Mouse (Mus musculus) retina, postnatal 7 days (tissue): ENCODE measurements around the gene Pamr1.

Source experiments
- DNase-seq: peaks from one replicate; pipeline ENCODE4 v3.0.0-alpha.2; 2012; ENCODE audit warnings: low read depth, low spot score

The Pamr1 gene

DNA sequence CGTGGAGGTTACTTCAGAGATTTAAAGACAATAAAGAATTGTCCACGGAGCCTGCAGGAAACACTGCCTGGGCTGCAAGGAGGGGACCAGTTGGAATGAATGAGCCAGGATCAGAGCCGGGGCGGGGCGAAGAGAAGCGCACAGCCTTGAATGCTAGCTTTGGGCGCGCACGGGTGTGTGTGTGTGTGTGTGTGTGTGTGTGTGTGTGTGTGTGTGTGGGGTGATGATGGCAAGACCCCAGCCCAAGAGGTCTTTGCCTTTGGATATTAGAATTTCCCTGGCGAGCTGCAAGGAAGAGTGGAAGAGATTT is 109.7 kb downstream of the Pamr1 start:
- no peak for DNase-seq

DNA sequence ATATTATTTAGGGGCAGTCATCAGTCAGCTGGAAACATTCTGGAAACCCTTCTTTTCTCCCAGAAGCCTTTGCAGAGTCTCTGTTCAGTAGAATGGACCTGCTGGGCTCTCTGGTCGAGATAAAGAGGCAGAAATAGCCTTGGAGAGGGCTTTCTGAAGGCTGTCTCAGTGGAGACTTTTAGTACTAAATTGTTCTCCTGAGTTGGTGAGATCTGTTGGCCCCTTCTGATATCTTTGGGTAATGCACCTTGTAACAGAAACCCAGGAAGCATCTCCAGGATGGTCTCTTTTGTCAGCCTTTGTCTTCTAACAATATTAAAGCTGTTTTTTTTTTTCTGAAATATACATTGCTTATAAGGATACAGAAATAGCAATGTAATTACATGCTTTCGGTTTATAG is 111.2 kb downstream of the Pamr1 start:
- DNase-seq: no peak

DNA sequence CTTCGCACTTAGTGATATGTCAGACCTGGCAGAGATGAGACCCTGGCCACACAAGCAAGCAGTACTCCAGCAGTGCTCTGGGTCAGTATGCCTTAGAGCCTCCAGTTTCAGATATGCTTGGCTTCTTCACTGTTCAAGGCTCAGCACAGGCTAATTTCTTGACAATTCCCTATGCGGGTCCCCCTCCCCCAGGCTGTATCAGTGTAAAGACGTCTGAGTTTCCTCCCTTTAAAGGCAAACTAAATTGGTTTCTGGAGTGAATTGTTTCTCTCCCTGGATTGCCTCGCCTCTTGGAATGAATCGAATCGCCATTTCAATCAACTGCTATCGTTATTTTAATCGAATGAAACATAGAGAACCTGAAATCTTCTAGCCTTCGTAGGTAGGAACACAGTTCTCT is 113.1 kb downstream of the Pamr1 start:
- DNase-seq: no peak

DNA sequence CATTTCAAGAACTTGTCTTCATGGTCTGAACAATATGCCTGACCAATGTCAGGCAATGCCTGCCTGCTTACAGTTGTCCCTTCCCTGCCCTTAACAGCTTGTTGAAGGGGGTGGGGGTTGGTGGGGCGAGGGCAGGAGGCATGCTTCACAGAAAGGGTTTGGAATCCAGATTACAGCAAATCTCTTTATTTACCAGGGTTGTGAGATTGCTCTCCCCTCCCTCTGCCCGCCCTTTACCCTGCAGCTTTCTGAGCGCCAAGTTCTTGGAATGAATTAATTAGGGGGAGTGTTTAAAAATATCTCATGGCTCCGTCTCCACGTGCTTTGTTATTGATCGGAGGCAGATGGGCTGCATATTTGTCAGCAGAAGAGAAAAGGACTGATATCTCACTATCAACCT is 113.5 kb downstream of the Pamr1 start:
- DNase-seq: no peak

DNA sequence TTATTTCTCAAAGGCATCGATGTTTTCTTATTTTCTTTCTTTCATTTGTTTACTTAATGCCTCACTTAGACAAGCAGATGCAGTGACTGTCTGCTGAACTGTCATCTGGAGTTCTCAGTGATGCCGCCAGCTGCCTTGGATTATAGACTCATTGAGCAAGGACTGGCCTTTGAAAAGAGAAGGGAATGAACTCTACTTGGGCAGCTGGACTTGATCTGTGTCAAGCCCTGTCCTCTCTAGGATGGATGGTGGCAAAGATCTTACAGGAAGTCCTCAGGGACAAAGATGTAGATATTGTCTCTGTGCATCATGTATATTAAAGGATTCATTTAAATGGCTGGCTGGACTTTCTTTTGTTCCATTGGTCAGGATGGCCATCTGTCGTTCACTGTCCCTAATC is 114.1 kb downstream of the Pamr1 start:
- no peak for DNase-seq

DNA sequence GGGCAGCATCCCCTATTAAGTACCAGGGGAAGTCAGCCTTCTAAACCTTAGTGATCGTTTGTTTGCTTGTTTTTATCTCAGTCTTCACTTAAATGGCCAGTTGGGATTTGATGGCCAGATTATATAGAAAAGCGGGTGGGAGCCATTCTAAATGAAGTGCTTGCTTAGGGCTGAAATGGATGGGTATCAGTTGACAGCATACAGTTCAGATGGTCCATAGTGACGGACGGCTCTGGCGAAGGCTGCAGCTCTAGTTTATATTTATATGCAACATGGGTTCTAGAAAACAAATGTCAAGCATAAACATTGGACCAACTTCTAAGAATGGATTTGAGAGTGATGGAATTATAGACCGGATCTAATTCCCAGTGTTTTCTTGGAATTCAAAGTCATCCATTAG is 118.2 kb downstream of the Pamr1 start:
- DNase-seq: no peak

DNA sequence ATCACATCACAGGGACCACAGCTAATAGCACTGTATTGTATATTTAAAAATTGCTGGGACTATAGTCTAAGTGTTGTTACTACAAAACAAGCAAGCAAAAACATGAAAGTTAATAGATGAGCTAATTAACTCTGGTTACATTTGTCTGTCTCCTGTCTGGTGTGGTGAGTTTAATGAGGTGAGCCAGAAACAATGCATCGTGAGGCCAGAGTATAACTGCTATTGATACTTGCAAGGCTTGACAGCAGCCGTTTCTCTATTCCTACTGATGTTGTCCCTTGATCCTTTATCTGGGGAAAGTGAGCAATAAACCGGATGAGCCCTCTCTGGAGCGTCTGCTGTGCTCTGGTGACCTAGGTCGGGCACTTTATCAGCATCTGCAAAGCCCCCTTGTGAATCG is 119.8 kb downstream of the Pamr1 start:
- DNase-seq: no peak

DNA sequence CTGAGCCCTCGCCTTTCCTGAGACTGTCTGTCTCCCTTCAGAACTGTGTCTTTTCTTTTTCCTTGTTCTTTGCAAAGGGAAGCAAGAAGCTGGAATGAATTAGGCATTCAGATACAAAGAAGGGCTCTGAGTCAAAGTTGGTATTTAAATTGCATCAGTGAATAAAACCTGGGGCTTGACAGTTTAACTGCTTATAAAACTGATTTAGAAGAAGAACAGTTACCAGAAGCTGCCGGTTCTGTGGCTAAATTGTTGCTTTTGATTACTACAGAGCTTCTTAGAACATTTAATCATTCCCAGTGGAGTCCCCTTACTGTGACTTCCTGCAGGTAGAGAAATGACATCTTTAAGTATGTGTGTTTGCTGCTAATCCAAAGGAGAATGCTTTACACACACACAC is 124.8 kb downstream of the Pamr1 start:
- DNase-seq: no peak

DNA sequence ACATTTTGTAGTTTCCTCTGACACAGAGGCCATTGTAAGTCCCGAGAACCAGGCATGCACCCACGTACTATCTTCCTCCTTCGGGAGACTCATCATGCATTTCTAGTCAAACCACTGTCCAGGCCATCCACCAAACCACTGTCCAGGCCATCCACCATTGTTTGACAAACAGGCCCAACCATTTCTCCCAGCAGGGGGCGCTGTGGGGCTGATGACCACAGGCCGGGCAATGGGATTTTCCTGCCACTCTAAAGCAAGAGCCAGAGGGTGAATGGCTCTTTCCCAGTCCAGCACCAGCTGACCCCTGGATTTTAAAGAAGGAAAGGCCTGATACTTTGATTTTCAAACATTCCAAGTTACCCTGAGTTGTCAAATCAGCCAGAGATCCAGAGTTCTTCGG is 125.5 kb downstream of the Pamr1 start:
- no peak for DNase-seq

DNA sequence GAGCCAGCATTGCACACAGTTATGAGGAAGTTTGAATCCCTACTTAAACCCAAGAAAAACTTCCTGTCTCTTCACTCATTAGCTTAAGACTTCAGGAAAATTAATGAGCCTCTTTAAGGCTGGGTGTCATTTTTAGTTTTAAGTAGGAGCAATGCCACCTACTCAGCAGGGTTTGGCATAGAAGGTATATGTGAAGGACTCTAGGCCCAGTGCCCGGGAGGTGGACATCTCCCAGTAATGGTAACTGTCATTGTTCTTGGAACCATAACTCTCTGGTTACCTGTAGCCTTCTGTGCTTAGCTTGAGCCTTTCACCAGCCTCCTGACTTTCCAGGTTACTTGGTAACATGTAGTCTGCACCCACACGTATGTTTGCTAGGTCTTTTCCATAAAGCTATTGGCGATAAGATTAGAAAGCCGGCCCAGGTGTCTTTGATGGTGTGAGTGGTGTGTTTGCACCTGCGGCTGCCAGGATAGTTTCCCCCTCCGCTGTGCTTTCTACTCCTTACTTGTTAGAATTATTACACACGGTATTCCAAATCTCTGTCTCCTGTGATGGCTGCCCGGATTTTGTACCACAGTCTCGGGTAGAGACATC is 127.0 kb downstream of the Pamr1 start:
- no peak for DNase-seq

DNA sequence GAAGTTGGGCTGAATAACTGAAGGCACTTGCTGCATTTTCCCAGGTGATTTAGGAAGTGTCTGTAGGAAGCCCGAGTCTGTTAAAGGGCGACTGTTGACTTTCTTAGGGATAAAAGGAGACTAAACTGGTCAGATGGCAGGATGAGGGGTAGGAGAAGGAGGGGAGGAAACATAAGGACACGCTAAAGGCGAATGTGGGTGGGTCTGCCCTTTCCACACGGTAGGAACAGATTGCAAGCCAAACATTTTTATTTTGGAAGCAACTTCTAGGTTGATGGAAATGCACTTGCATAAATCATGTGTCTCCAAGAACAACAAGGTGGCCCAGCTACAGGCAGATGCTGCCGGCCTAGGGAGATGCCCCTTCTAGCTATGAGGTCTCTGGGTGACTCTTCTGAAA is 127.6 kb downstream of the Pamr1 start:
- DNase-seq: no peak

DNA sequence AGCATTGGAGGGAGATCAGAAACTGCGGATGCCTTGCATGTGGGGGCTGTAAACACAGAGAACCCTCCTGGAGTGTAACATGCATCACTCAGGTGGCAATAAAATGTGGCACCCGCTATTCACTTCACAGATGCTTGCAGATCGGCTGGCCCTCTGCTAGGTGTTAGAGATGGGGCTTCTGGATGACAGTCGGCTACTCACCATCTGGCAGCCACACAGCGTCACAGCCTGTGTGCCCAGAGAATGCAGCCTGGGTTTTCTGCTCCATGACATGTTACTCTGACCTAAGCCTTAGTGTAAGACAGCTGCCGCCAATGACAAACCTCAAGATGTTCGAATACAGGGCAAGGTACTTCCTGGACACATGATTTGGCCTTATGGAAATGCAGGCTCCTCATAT is 131.5 kb downstream of the Pamr1 start:
- DNase-seq: no peak

DNA sequence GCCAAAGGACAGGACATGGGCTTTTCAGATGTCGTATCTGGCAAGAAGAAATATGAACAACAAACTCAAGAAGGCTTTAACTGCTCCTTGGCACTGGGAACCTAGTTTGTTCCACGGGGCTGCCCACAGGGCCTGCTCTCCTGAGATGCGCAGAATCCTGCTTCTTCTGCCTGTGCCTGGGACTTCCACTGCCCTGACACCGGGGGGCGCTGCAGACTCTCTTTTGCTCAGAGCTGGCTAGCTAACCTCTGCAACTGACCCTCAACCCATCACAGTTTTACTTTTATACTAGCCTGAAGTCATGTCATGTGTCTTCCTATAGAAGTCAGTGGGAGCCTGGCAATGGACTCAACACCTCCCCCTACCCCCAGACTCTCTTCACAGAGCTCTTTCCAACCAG is 132.4 kb downstream of the Pamr1 start:
- no peak for DNase-seq

DNA sequence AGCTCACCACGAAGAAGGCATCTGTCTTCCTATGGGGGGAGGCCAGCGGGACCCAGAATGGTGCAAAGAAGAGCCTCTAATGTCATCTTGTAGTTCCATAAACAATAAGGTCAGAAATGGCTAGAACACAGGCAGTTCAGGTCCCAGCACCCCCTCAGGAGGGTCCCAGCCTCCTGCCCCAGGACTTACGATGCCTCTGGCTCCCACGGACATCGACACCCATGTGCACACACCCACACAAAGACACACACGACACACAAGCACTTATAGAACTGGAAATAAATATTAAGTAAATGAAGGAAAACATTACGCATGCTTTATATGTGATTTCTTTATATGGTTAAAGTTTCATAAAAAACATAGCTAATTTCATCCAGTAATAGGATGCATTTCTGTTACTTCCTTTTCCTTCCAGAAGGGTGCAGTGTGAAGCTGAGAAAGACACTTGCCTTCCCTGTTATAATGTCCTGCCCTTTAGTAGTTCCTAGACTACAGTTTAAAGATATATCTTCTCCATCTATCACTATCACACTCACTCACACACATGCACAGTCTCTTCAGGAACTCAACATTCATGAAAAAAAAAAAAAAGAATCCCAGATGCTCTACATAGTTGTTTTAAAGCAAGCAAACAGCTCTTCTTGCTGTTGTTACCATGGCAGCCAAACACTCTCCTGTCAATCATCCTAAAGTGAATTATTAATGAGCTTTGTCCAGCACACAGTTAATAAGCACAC is 135.7 kb downstream of the Pamr1 start:
- DNase-seq: peak; percentile 48

DNA sequence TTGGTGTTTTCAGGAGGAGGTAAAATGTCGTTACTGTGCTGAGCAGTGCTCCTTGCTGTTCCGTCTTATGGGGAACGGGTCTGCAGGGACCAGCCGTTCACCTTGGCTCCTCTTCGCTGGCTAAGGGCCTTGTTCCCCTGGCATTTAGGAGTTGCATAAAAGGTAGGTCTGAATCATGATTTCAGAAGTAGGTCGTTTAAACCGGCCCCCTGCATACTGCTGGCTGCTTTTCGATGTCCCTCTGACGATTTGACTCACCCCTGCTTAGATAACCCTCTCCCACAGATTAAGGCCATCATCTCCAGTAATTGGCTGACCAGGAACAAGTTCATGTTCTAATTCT is 136.3 kb downstream of the Pamr1 start:
- DNase-seq: no peak
